Mouse (Mus musculus) E14TG2a.4 (cell line): ENCODE data around the gene Spem2.

Experiments
- CTCF ChIP-seq: conservative IDR thresholded peaks from 2 replicates; pipeline ENCODE4 v1.5.1; 2014; ENCODE audit warnings: low read length
- NANOG ChIP-seq: IDR thresholded peaks from 2 replicates; pipeline ENCODE4 v1.6.1; 2014; ENCODE audit warnings: borderline replicate concordance, low read length, mixed read lengths
- POU5F1 ChIP-seq: IDR thresholded peaks from 2 replicates; pipeline ENCODE4 v1.6.1; 2014; ENCODE audit warnings: low read length, borderline replicate concordance

- TF ChIP-seq CTCF, result no peak
- no peak for TF ChIP-seq POU5F1
- no peak for TF ChIP-seq NANOG
These were observed 3.8 kb upstream of the Spem2 start, which contains the start of gene Spem1 for GRCm38 (mm10) chr11:69822080-69822479.
